Mouse (Mus musculus) lung, postnatal 36 days (tissue): ENCODE results near the gene Apbb1.

ENCODE experiments used
- DNase-seq: peaks from one replicate; pipeline ENCODE4 v3.0.0; 2022; ENCODE audit warnings: mixed read lengths

Apbb1 gene

DNA sequence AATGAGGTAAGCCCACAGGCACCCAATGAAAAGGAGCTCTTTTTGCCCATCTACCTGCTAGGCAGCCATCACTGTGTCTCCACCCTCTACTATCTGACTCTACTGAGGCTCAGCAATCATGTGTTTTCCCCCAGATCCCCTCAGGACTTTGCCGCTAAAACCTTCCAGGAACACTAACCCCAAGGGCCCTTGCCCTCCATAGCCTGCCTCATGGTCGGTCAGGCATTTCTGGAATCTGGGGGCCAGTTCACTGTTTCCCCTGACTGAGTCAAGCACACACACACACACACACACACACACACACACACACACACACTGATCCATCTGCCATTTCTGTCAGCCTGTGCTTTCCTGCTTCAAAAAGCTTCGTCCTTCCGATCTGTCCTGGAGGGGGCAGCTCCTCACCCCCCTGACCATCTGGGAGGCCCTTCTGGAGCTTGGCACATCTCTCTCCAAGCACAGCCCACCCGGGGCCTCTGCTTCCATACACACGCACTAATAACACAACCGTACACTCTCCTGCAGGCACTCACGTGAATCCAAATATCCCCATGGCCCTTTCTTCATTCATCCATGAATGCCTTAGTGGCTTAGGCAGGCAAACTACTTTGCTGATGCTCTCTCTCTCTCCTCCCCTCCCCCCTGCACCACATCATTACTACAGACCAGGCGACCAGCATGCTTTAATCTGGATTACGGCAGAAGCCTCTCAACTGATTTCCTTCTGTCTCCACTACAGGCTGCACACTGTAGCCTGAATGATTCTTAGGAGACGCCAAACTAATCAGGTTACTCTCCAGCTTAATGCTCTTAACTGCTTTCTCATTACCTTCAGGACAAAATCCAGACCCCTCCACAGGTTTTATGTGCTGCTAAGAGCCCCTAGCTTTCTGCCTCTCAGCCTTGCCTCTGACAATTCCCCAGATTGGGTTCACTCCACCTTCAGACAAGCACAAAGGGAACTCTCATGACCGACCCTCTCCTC is 11.6 kb downstream of the Apbb1 start:
- no peak for DNase-seq

DNA sequence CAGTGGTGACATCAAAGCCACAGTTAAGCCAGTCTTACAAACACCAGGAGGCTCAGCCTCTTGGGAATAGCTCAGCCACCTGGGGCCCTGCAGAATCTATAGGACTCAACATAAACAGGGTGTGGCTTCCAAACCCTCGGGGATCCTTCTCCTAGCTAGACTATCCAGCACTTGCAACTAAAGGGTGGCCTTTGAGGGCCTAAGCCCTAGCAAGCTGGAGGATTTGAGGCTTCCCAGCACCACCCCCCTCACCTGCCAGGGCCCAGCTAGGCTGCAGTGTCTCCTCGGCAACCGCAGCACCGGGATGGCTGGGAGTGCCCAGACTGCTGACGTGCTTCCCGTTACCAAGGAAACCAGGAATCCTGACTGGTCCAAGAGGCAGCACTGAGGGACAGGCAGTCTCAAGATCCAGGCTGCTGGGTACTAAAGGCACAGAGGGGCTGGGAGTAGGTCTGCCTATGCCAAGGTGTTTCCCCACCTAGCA is 12.4 kb downstream of the Apbb1 start:
- DNase-seq: peak; percentile 43

DNA sequence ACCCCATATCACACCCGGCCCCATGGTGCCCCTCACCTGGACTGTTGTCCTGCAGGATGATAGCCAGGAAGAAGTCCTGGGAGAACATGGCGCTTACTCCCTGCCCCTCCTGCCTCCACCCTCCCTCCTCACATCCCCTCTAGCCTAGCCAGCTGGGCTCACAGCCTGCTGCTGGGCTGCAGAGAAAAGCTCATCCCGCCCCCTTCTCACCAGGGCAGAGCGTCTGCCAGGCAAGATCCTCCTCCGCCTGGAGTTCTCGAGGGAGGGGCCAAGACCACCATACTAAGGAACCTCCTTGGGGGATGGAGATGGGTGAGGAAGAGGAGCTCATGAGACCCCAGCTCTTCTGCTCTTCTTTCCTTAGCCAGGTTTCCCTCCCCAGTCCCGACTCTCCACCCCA is 12.9 kb downstream of the Apbb1 start:
- DNase-seq: no peak

DNA sequence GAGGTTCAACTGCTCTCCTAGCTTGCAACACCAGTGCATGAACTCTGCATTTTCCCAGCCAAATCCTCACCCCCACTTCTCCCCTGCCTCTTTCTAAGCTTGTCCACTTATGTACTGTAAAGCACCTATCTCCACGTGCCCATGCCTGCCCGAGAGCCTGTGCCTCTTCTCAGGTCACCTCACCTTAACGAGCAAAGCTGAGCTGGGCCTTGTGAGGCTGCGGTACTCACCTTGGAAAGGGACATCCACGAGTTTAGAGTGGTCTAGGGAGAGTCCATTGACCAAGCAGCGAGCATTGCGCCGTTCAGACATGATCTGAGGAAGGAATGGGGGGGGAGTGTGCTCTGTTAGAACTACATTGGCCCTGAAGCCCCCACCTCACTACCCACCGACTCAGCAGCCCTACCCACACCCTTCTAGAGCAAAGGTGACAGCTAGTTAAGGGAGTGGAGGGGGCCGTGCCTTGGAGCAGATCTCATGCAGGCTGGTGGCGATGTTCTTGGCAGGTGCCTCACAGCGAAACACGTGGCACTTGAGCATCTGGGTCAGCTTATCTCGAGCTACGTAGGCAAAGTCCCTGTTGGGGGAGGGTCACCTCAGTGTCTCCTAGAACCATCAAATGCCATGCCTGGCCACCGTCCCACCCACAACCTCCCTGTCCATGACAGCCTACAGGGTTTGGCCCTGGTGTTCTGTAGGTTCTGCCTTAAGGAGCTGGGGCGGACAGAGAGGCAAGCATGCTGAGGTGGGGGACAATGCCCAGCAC is 16.2 kb downstream of the Apbb1 start:
- peak; percentile 70 for DNase-seq

DNA sequence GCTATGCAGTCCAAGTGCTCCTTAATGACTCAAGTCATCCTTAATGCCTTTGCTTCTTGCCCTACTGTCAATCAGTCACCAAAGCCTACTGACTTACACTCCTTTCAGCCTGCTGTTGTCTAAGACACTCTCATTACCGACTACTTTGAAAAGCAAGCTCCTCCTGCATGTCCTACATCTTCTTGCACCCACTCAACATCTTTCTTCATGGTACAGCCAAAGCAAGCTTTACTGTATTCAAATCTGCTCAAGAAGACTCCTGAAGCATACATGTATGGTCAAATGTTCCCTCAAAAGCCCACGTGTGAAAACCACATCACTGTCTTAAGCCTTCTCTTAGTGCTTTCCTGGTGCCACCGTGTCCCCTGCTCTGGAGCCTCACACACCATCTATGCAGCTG is 18.1 kb downstream of the Apbb1 start:
- DNase-seq: no peak

DNA sequence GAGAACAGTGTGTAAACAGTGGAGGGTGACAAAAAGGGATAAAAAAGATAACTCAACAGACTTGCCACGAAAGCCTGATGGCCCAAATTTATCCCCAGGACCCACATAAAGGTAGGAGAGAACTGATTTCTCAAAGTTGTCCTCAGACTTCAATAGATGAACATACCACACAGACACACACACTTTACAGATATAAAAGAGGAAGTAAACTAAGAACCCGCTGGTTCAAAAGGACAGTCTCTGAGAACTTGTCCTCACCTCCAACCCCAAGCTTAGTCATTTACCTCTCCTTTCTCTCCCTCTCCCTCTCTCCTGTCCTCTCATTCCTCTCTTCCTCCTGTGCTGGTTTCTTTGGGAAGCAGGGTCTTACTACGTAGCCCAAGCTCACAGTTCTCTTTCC is 19.1 kb downstream of the Apbb1 start:
- DNase-seq: no peak

DNA sequence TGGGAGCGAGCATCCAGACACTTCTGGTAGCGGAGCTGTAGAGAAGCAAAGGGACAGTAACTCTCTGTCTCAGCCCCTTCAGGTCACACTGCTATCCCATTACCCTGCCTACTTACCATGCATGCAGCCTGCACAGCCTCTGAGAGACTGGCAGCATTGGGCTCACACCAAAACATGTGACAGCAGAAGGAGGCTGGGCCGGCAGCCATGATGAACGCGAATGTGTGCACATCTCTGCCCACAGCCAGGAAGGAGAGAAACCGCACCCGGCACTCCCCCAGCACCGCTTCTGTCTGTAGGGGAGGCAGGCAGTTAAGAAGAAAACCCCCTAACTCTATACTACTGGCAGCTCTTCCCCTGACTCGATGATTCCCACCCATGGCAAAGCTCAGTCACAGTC is 22.4 kb downstream of the Apbb1 start:
- DNase-seq: no peak

DNA sequence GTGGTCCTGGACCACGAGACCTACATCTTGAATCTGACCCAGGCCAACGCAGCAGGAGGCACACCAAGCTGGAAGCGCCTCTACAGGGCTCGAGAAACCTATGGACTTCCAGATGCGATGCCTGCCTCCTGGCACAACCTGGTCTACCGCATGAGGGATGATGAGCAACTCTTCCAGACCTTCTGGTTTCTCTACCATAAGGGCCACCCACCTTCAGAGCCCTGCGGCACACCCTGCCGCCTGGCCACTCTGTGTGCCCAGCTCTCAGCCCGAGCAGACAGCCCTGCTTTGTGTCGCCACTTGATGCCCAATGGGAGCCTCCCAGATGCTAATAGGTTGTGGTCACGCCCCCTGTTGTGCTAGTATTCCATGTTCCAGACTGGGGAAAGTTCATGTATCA is 23.8 kb downstream of the Apbb1 start:
- DNase-seq: no peak

DNA sequence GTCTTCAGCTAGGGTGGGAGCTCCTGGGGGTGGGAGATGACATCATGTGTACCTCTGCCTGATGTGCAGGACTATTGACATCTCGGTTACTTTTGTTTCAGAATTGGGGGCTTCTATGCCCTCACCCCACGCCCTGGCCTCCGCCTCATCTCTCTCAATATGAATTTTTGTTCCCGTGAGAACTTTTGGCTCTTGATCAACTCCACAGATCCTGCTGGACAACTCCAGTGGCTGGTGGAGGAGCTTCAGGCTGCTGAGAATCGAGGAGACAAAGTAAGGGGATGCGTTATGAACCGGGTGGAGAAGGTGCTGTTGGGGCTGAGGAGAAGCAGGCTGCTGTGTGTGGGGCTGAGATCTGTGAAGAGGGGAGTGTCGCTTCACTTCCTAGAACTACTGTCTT is 25.0 kb downstream of the Apbb1 start:
- no peak for DNase-seq

DNA sequence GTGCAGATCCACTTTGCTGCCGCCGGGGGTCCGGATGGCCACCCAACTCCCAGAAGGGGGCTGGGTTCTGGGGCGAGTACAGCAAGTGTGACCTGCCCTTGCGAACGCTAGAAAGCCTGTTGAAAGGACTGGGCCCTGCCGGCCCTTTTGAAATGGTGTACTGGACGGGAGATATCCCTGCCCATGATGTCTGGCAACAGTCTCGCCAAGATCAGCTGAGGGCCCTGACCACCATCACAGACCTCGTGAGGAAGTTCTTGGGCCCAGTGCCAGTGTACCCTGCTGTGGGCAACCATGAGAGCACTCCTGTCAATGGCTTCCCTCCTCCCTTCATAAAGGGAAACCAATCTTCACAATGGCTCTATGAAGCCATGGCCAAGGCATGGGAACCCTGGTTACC is 25.9 kb downstream of the Apbb1 start:
- DNase-seq: no peak

DNA sequence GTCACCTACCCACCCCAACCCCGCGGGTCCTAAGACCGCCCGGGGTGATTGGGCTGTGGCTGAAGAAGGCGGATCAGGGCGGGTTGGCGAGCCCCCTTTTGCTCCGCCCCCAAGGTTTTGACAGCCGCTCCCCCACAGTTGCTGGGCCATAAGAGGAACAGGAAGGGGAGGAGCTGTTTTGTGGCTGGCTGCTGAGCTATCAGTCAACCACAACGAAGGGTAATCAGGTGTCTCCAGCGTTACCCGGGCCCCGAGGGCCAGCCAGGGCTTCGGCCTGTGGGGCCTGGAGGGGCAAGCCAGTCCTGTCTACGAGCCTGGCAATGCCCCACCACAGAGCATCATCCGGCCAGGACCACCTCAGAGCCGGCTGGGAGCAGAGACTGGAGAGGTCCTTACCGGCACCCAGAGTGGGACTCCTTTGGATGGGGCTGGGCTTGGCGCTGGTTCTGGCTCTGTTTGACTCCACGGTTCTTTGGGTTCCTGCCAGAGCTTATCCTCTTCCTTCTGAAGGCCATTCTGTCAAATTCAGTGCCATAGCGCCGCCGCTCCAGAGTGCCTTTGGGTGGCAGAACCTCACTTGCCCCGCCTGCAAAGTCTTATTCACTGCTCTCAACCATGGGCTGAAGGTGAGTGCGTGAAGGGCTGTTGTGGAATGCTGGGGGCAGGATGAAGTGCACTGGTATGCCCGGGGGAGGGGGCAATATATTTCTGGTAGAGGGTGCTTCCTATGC is 27.1 kb downstream of the Apbb1 start, which contains the start of gene Smpd1:
Gene Smpd1 (plus strand): TSS at position 149 of the 731 bp plus-strand sequence.
- DNase-seq: peak; percentile 96

DNA sequence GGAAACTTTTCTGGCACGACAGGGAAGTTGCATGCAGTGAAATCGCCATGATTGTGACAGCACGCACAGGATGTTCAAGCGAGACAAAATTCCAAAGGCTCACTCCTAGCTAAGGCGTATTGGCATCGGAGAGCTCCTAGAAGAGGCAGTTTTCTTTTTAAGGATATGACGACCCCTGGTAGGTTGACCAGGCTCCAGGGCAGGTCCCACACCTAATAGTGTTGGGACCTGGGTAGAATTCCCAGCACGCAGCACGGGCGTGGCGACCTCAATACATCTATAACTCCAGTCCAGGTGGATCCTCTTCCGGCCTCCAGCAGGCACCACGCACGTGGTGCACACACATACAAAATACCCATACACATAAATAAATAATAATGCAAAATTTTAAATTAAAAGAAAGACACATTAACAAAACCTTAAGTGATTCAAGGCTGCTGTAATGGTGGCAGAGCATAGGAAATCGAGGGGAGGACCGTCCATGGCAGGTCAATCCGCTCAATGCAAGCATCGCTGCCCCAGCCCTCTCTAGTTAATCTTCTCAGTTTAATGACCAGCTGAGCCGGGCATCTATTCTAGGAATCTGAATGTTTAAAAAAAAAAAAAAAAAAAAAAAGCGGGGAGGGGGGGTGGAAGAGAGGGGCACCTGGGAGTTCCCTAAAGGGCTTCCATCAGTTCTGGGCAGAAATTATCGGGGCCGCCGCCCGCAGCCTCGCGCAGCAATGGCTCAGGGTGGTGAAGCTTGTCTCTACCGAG is 27.8 kb downstream of the Apbb1 start:
- no peak for DNase-seq

DNA sequence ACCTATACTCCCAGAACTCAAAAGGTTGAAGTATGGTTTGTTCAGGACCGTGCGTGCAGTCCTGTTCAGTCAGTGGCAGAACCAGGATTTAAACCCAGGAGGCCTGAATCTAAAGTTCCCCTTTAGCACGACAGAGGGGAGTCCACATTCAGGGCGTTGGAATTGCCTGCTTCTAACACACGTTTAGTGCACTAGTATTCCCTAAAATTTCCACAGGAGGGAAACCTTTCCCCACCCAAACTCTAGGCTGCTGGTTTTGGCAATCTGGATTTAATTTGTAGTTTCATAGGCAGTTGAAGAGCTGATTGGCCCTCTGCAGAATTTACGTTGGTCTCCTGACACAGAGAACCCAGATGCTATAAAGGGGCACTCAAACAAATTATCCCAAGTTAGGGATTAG is 32.4 kb downstream of the Apbb1 start:
- peak; percentile 52 for DNase-seq

DNA sequence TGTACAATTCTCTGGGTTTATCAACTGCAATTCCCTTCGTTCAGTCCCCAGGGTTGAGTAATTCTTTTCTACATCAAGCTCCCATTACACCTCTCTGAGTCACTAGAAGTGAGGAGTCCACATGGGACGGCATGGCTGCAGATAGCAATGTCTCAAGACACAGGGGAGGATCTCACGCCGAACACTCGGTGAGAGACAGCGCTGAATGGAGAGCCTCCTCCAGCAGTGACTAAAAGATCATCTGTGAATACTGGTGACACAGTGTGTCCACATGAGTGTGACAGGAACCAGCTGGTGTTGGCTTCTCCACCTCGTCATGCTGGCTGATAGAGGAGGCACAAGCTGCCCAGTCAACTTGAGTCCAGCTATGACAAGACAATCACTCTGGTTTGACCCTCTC is 33.5 kb downstream of the Apbb1 start:
- DNase-seq: no peak

DNA sequence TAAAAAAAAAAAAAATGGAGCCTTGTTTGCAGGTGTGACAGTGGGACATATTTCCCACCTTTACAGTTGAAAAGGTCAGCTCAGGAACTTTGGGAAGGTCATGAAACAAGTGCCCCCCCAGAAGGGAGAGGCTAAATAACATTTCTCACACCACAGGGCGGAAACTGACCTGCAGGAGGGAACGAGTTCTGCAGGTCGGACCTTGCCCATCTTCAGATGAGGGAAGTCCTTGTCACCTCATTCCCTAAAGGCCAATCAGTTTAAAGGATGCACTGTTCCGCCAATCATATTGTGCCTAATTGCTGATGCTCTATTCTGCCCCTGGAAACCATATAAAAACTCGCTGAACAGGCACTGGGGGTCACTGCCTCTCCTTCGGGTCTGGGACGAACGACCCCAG is 35.5 kb downstream of the Apbb1 start:
- no peak for DNase-seq

DNA sequence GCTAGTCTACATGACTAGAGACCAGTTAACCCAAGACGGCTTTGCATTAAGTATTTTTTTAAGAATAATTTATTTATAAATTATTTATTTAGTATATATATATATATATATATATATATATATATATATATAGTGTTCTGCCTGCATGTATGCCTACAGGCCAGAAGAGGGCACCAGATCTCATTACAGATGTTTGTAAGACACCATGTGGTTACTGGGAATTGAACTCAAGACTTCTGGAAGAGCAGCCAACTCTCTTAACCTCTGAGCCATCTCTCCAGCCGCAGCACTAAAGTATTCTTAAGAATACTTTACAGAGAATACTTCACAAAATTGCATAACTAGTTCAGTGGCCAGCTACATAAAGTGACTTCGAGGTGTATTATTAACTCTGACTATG is 47.3 kb downstream of the Apbb1 start:
- DNase-seq: peak; percentile 45

DNA sequence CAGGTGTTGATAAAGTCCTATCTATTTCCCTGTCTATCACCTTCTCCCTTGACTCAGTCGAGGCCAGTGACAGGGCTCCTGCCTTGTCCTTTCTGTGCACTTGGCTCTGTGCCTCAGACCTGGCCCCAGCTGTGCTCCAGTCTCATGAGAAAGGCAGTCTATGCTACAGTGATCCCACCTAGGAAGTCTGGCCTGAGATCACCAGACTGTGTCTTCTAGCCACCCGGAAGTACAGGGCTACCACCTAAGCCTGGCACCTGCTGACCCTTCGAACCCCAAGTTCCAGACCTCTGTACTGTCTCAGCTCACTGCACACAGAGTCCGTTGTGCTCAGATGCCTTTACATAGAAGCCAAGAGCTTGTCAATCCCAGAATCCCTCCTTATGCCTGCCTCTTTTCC is 53.4 kb downstream of the Apbb1 start:
- no peak for DNase-seq

DNA sequence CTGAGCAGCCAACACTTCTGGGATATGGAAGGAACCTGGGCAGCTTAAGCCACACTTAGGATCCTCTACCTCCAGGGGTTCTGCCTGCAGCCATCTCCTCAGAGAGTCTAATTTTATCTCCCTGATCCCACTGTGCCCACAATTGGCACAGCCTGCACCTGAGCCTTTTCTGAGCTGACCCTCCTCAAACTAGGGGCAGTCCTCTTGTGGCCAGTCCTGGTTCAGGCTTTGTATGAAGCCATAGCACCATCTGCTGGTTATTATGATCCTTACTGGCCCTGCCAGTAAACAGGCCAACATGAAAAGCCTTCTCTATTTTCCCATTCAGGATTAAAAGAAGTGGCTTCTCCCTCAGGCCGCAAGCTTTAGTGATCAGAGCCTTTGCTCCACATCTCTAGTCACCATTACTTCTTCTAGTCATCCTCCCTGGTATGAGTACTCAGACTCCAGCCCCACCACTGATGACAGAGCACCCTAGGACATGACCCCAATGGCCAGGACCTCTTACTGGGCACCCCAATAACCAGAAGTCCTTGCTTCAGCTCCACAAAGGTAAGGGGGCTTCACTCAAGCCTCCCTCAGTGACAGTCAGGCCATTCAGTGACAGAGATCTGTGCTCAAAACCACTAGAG is 54.0 kb downstream of the Apbb1 start:
- DNase-seq: peak; percentile 44

DNA sequence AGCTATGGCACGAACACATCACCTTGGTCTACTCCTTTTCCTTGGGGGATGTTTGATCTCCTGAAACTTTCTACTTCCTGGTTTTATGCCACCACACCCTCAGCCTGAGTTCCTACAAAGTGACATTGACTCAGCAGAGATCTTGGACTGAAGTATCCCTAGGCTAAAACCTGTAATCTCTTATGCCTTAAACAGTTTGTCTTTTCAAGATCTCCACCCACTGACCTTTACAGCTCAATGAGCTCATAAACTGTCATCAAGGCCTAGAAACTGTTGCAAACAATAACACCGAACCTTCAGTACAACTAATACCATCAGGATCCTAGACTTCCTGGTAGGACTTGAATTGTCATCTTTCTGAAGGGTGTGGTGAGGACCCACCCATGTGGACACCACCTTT is 57.2 kb downstream of the Apbb1 start:
- no peak for DNase-seq

DNA sequence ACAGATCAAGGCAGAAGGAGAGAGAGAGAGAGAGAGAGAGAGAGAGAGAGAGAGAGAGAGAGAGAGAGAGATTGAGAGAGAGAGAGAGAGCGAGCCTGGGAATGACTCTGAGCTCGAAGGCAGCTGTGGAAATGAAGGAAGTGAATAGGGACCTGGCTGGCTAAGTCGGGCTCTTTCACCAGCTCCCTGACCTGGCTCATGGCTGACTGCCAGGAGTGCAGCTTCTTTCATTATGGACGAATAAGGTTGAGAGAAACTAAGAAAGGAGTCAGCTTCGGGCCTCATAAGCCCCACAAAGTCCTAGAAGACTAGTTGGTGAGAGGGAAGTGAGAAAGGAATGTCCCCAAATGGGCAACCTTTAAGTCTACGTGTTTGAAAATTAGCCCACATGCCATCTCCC is 61.3 kb downstream of the Apbb1 start:
- DNase-seq: no peak

DNA sequence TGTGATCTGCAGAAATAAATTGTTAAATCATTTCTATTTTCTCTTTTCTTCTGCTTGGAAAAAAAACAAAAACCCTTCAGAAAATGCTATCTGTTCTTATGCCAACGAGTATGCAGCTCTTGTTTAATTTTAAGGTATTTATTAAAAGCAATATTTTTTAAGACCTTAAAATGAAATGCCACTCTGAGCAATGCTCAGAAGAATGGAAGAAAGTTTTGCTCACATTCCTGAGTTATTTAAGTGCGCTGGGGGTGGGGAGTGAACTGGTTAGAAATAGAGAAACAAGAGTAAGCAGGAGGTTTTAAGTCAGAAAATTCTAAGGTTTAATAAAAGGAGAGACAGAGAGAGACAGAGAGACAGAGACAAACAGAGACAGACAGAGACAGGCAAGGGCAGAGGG is 61.7 kb downstream of the Apbb1 start:
- DNase-seq: no peak

DNA sequence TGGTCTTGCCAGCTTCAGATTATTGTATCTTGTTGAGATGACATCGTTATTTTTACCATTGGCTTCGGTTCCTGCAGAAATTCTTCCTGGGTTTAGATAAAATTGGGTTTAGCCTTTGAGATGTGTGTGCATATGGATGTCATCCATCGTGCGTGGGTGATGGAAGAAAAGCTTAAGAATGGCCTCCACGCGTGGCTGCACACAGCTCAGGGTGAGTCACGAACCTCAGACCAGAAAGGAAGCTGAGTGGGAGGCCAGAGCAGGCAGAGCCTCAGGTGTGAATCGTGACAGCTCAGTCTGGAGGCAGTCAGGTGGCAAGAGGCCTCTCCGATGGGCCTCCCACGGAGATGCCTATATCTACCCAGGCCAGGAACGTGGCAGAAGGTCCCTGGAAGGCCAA is 62.1 kb downstream of the Apbb1 start:
- DNase-seq: no peak
